Mouse (Mus musculus) erythroblast, embryonic 14.5 days (primary cell): ENCODE measurements around the gene Il1r2. TPM values are rescaled to one million over a fixed set of nuclear protein-coding genes. Genes with fewer than 3 reads are reported as not detected.

Source experiments
- H3K27me3 ChIP-seq: 2 replicates; pipeline ENCODE4 v1.6.1; 2012; ENCODE audit warnings: inconsistent platforms; ENCODE audit not compliant: control insufficient read depth
- H3K36me3 ChIP-seq: 2 replicates; pipeline ENCODE4 v1.6.1; 2012; ENCODE audit warnings: mild to moderate bottlenecking, inconsistent platforms; ENCODE audit not compliant: control insufficient read depth
- H3K4me1 ChIP-seq: 2 replicates; pipeline ENCODE4 v1.6.1; 2012; ENCODE audit warnings: inconsistent platforms; ENCODE audit not compliant: control insufficient read depth
- H3K4me3 ChIP-seq: replicated peaks from 2 replicates; pipeline ENCODE3; 2012; ENCODE audit warnings: moderate library complexity, mild to moderate bottlenecking, inconsistent platforms
- H3K9me3 ChIP-seq: 2 replicates; pipeline ENCODE4 v1.6.1; 2012; ENCODE audit warnings: low read length, inconsistent platforms, mixed read lengths; ENCODE audit not compliant: control insufficient read depth
- GATA1 ChIP-seq: IDR thresholded peaks from 2 replicates; pipeline ENCODE4 v1.6.1; 2012; ENCODE audit warnings: low read length, inconsistent platforms, mixed read lengths
- TAL1 ChIP-seq: IDR thresholded peaks from 3 replicates; pipeline ENCODE4 v1.6.1; 2012; ENCODE audit warnings: low read length, inconsistent platforms, mixed read lengths
- polyA plus RNA-seq: library from polyadenylated mRNA; stranded (reverse); fragments of >175 nt; gene quantifications from 2 replicates; pipeline ENCODE4 v1.2.3, GENCODE M21; 2012

Il1r2 gene
- polyA plus RNA-seq, 1 experiment = not detected

DNA sequence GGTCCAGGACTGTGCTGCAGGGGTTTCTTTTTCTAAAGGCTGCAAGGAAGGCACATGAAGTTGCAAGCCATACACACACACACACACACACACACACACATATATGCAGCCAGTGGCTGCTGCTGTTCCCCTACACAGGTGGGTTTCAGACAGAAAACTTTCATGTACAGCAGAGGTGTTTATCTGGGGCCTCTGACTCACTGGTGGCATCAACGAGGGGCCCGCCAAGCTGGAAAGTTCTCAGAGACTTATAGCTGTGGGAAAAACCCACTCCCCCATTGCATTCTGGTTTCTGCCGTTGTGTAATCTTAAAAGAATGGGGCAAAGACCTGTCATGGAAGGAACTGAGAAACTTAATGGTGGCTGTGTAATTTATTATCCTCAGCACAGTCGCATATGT is 40.6 kb upstream of the Il1r2 start:
- H3K9me3 ChIP-seq = no peaks in the 10 kb centered on the region
- no peak overlapping the region for H3K4me3 ChIP-seq
- TF ChIP-seq TAL1 (no peak), GATA1 (no peak)
- no peaks in the 10 kb centered on the region for H3K4me1 ChIP-seq
- no peaks in the 10 kb centered on the region for H3K36me3 ChIP-seq
- H3K27me3 ChIP-seq = no peaks in the 10 kb centered on the region

GRCm38 (mm10) chr1:40033743-40034420 is 40.0 kb upstream of the Il1r2 start:
- no peaks in the 10 kb centered on the region for H3K36me3 ChIP-seq
- H3K4me1 ChIP-seq = no peaks in the 10 kb centered on the region
- no peaks in the 10 kb centered on the region for H3K27me3 ChIP-seq
- TF ChIP-seq TAL1 (no peak), GATA1 (no peak)
- H3K9me3 ChIP-seq = no peaks in the 10 kb centered on the region
- H3K4me3 ChIP-seq = no peak overlapping the region

GRCm38 (mm10) chr1:40037831-40038230 is 36.0 kb upstream of the Il1r2 start:
- Histone ChIP-seq H3K4me3 (no peak overlapping the region), H3K27me3 (no peaks in the 10 kb centered on the region), H3K4me1 (no peaks in the 10 kb centered on the region), H3K36me3 (no peaks in the 10 kb centered on the region), H3K9me3 (no peaks in the 10 kb centered on the region)
- TF ChIP-seq GATA1 (no peak), TAL1 (no peak)

GRCm38 (mm10) chr1:40045686-40046085 is 28.2 kb upstream of the Il1r2 start:
- no peak for TF ChIP-seq GATA1
- TF ChIP-seq TAL1 = no peak
- no peak overlapping the region for H3K4me3 ChIP-seq
- no peaks in the 10 kb centered on the region for H3K27me3 ChIP-seq
- H3K9me3 ChIP-seq = no peaks in the 10 kb centered on the region
- H3K4me1 ChIP-seq = no peaks in the 10 kb centered on the region
- no peaks in the 10 kb centered on the region for H3K36me3 ChIP-seq

- TF ChIP-seq GATA1 = no peak
- no peak for TF ChIP-seq TAL1
- no peaks in the 10 kb centered on the region for H3K27me3 ChIP-seq
- no peaks in the 10 kb centered on the region for H3K4me1 ChIP-seq
- H3K9me3 ChIP-seq = no peaks in the 10 kb centered on the region
- H3K4me3 ChIP-seq = no peak overlapping the region
- no peaks in the 10 kb centered on the region for H3K36me3 ChIP-seq
Measured at GRCm38 (mm10) chr1:40046600-40046999, 27.3 kb upstream of the Il1r2 start.

- Histone ChIP-seq H3K4me1 (no peaks in the 10 kb centered on the region), H3K4me3 (no peak overlapping the region)
- no peak for TF ChIP-seq GATA1
- no peak for TF ChIP-seq TAL1
Measured at GRCm38 (mm10) chr1:40051157-40051556, 22.7 kb upstream of the Il1r2 start.

DNA sequence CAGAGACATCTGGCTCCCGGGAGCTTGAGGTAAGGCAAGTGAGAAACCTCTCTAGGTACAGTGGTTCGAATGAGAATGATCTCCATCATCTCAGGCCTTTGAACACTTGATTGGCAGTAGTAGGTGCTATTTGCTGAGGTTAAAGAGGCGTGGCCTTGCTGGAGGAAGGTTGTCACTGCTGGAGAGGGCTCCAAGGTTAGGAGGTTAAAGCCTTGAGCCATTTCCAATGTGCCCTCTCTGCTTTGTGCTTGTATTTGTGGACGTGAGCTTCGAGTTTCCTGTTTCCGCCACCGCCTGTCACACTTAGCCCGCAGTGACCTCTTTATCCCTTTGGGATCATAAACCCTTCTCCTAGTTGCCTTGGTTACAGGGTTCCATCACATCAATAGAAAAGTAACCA is 21.7 kb upstream of the Il1r2 start:
- no peak for TF ChIP-seq TAL1
- TF ChIP-seq GATA1 = no peak
- H3K36me3 ChIP-seq = no peaks in the 10 kb centered on the region
- H3K9me3 ChIP-seq = no peaks in the 10 kb centered on the region
- H3K4me3 ChIP-seq = no peak overlapping the region
- H3K4me1 ChIP-seq = no peaks in the 10 kb centered on the region
- H3K27me3 ChIP-seq = no peaks in the 10 kb centered on the region

More at GRCm38 (mm10) chr1:40051157-40051556, 22.7 kb upstream of the Il1r2 start:
- Histone ChIP-seq H3K27me3 (no peaks in the 10 kb centered on the region), H3K36me3 (no peaks in the 10 kb centered on the region), H3K9me3 (no peaks in the 10 kb centered on the region)

DNA sequence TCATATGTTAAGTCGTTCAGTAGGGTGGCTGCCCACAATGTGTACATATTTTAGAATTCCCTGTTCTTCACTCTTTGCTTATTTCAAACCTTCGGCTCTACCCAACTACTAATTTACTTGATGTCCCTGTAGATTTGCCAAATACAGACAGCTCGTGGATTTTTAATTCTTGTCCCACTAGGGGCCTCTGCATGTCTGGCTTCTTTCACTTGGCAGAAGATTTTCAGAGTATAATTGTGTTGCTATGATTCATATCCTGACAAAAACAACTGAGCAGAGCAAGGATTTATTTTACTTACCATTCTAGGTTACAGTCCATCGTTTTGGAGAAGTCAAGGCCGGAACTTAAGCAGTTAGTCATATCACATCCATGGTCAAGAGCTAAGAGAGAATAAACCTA is 20.8 kb upstream of the Il1r2 start:
- no peak for TF ChIP-seq TAL1
- no peak for TF ChIP-seq GATA1
- H3K27me3 ChIP-seq = no peaks in the 10 kb centered on the region
- no peak overlapping the region for H3K4me3 ChIP-seq

GRCm38 (mm10) chr1:40055051-40055450 is 18.8 kb upstream of the Il1r2 start:
- no peaks in the 10 kb centered on the region for H3K4me1 ChIP-seq
- no peak for TF ChIP-seq TAL1
- no peak for TF ChIP-seq GATA1
- no peak overlapping the region for H3K4me3 ChIP-seq
- H3K27me3 ChIP-seq = no peaks in the 10 kb centered on the region
- no peaks in the 10 kb centered on the region for H3K9me3 ChIP-seq
- no peaks in the 10 kb centered on the region for H3K36me3 ChIP-seq

More for the DNA sequence above, 20.8 kb upstream of the Il1r2 start:
- Histone ChIP-seq H3K4me1 (no peaks in the 10 kb centered on the region), H3K36me3 (no peaks in the 10 kb centered on the region), H3K9me3 (no peaks in the 10 kb centered on the region)

DNA sequence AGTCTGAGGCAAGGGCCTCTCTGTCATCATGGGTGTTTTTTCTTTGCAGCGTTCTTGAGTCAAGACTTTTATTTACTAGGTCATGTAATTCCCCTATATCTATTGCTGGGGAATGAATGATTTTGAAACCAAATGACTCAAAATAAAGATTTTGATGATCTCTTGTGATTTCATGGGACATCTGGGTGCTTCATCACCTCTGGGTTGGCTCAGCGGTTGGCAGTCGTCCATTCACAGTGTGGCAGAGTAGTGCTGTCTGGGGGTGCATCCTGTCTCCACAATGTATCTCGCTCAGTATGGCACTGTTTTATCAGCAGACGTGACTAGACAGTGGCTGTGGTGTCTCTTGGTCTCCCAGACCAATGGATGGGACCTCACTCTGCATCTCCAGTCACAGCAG is 17.9 kb upstream of the Il1r2 start:
- no peaks in the 10 kb centered on the region for H3K36me3 ChIP-seq
- H3K4me3 ChIP-seq = no peak overlapping the region
- H3K27me3 ChIP-seq = no peaks in the 10 kb centered on the region
- TF ChIP-seq GATA1 (no peak), TAL1 (no peak)
- no peaks in the 10 kb centered on the region for H3K4me1 ChIP-seq
- H3K9me3 ChIP-seq = no peaks in the 10 kb centered on the region
